Mouse (Mus musculus) right cerebral cortex, postnatal 36 days (tissue): Measurements from ENCODE around the gene Ncs1.

Source experiments
- DNase-seq, 2 experiments: peaks; one replicate each; pipeline ENCODE4 v3.0.0; 2022; ENCODE audit warnings: low spot score in 2 of 2, mixed read lengths in 1 of 2

The Ncs1 gene

GRCm38 (mm10) chr2:31245491-31246141, at the start of gene Ncs1:
Gene Ncs1, plus strand, starts transcription at chr2:31245823.
- DNase-seq, result peak; percentile 84 to 86

DNA sequence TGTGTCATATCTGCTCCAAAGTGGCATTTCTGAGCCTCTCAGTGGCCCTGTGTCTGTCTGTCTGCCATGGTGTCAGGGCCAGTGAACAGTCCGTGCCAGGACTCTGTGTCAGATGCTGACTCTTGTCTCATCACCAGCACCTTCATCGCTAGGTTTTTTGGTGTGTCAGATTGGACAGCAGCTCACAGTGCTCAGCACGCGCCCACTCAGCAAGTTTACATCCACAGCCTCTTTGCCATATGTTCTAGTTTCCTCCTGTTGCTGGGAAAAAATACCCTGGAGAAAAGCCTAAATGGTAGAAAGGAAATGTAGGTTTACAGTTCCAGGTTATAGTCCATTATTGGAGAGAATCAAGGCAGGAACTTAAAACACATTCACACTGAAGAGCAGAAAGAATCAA, 47.0 kb upstream of the Ncs1 start:
- peak; percentile 58 to 62 for DNase-seq

DNA sequence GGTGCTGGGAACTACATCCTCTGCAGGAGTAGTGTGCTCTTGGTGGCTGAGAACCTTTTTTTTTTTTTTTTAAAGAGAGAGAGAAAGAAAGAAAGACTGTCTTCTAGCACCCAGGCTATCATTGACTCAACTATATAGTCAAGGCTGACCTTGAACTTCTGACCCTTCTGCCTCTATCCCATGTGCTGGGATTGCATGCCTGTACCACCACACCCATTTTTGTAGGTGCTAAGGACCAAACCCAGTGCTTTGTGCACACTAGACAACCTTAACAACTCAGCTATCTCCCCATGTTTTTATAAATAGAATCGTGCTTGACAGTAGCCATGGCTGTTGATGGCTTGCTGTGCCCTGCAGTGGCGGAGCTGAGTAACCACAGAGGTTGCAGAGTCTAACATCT, 45.6 kb upstream of the Ncs1 start:
- DNase-seq, result no peak

- no peak for DNase-seq
Measured at GRCm38 (mm10) chr2:31201851-31202250, 43.8 kb upstream of the Ncs1 start.

GRCm38 (mm10) chr2:31202357-31202756, 43.3 kb upstream of the Ncs1 start:
- no peak for DNase-seq

DNA sequence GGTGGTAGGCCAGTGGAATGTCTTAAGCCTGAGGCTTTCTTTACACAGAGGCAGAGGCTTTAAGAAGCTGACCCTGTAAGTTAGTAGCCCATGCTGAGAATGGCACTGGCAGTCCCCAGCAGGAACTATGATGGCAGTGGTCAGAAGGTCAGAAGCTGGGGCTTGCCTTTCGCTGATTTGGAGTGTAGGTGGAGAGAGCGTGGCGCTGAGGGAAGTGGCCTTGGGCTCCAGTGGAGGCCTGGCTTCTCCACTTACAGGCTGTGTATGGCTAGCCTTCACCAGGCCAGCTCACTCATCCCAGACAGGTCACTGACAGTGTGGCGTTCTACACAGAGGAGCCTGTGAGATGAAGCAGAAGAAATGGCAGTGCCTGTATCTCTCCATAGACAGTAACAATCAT, 42.7 kb upstream of the Ncs1 start:
- no peak for DNase-seq

DNA sequence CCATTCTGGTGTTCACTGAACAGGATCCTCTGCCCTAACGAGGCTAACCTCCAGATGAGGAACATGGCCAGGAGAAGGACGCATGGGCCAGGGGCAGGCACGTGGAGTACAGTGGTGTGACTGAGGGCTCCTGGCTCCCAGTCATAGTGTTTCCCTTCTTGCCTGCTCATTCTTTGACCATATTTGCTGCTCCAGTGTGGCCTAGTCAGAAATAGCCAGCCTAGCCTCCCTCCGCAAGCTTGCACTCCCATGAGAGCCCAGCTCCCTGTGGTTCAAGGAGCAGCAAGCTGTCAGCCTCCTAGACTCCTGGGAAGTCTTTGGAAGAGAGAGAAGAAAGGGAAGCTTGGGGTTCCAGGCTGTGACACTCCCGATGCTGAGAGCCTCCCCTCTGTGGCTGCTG, 40.9 kb upstream of the Ncs1 start:
- no peak for DNase-seq

GRCm38 (mm10) chr2:31206211-31206610, 39.4 kb upstream of the Ncs1 start:
- no peak for DNase-seq

- no peak for DNase-seq
Measured at GRCm38 (mm10) chr2:31206882-31207281, 38.7 kb upstream of the Ncs1 start.

DNA sequence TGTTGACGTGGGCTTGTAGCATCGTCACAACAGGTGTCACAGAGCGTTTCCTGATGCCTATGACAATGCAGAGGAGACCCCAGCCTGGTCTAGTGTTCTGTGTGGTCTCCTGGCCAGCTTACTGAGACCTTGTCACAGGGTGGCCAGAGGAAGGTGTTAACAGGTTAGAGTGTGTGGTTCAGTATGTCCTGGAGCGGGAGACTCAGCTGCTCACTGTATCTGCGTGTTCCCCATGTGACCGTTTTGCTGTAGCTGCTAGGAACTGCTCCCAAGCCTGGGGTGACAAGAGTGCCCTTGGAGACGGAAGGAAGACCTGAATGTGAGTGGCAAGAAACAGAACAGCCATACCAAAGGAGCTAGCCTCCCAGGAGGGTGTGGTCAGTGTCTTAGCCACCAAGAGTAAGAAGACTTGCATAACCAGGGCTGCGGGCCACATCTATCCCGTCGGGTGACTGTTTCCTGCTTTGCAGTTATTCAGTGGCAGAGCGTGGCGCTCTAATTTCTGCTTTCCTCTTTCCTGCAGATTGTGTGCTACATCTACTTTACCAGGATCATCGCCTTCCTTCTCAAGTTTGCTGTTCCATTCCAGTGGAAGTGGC, 37.0 kb upstream of the Ncs1 start:
- no peak for DNase-seq

DNA sequence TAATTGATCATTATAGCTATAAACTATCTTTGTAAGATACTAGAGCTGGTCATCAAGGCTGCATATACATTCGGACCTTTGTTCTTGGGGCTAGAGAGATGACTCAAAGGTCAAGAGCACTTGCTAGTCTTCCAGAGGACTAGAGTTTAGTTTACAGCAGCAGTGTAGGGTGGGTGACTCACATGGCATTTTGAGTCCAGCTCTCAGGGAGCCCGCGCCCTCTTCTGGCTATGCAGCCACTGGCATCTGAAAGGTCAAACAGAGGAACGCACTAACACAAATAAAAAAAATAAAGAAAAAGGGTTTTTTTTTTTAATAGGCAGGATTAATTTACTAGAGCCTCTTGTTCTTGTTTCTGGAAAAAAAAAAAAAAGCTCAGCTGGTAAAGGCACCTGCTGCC, 36.1 kb upstream of the Ncs1 start:
- DNase-seq, result no peak

- no peak for DNase-seq
Measured at GRCm38 (mm10) chr2:31210144-31210847, 35.3 kb upstream of the Ncs1 start.

- DNase-seq, result no peak
Measured at GRCm38 (mm10) chr2:31211204-31211603, 34.4 kb upstream of the Ncs1 start.

- DNase-seq, result no peak
Measured at GRCm38 (mm10) chr2:31214211-31214796, 31.3 kb upstream of the Ncs1 start.

DNA sequence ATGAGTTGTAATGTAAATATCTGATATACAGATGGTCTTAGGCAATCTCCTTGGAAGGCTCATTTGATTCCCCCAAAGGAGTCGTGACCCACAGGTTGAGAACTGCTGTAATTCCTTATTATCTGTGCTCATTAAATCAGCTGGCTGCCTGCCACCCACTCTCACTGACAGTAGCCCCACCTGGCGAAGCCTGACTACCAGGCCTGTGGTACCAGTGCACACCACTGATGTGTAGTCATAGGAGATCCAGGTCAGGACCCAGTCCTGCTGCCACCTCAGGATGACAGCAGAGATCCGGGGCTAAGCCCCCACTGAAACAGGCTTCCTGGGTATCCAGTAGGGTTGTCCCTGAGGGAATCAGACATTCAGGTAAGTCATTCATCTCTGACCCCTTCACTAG, 27.0 kb upstream of the Ncs1 start:
- DNase-seq, result no peak

DNA sequence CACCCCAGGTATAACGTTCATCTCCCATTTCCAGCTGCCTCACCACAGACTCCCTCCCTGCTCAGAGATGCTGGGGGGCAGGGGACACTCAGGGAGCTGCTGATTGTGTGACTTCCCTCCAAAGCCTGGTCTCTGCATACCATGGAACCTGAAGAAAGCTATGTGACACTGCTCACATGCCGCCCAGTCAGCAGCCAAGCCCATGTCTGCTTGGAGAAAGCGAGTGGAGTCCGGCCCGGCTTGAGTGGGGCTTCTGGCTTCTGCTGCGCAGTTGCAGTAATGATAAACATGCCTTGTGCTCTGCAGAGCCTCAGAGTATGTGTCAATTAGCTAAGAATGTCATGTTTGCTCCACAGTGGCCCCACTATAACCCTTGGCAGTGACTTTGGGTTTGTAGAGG, 26.2 kb upstream of the Ncs1 start:
- DNase-seq, result no peak

GRCm38 (mm10) chr2:31220844-31221243, 24.8 kb upstream of the Ncs1 start:
- DNase-seq, result no peak

DNA sequence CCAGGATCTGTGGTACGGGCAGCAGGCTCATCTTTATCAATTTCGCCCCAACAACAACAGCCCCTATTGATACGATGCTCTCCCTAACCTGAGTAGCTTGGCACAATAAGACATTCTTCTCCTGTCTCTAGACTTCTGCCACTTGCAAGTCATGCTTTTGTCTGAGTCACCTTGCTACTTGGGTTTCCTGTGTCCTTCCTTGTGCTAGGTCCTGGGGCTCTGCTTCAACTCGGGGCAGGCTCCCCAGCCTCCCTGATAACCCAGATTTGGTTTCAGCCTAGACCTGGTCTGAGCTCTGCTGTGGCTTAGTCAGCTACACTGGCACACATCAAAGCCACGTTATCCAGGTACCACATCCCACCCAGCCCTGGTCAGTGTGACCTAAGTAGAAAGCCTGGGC, 24.0 kb upstream of the Ncs1 start:
- no peak for DNase-seq

DNA sequence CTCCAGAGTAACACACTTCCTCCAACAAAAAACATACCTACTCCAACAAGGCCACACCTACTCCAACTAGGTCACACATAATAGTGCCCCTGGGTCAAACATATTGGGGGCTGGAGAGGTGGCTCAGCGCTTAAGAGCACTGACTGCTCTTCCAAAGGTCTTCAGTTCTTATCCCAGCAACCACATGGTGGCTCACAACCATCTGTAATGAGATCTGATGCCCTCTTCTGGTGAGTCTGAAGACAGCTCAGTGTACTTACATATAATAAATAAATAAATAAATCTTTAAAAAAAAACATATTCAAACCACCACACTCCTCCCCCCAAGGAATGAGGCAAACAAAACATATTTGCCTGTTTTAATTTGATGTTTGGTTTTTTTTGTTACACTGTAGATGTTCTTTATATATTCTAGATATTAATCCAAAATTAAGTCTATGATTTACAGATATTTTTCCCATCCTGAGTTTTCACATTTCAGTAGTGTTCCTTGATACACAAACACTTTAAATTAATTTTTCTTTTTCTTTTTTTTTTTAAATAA, 16.8 kb upstream of the Ncs1 start:
- no peak for DNase-seq

DNA sequence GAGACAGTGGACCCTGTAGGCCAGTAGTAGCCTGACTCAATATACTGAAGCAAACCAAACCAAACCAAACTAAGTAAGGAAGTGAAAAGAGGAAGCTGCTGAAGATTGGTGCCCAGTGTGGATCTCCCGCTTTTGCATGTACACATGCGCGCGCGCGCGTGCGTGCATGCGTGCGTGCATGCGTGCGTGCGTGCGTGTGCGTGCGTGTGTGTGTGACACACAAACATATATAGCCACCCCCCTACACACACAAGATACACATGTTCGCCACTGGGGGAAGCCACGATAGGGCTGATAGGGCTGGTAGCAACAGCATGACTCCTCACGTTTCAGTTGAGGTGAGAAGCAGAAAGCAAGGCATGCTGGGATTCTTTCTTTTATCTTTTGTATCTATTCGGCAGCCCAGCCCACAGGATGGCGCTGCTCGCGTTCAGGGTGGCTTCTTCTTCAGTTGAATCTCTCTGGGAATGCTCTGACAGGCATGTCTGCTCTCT, 6.4 kb upstream of the Ncs1 start:
- DNase-seq, result no peak

DNA sequence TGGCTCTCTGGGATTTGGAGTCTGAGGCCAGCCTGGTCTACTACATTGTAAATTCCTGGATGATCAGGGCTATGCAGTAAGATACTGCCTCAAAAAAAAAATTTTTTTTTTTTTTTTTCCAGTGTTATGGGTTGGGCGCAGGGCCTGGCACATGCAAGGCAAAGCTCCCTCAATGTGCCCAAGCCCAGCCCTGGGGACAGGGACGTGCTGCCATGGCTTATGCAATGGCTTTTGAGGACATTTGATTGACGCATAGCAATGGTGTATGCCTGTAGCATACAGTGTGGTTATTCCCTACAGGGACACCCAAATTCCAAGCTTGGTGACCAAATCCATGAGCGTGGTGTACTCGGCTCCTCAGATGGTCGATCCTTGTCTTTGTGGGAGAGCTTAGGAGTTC, 5.8 kb upstream of the Ncs1 start:
- no peak for DNase-seq

DNA sequence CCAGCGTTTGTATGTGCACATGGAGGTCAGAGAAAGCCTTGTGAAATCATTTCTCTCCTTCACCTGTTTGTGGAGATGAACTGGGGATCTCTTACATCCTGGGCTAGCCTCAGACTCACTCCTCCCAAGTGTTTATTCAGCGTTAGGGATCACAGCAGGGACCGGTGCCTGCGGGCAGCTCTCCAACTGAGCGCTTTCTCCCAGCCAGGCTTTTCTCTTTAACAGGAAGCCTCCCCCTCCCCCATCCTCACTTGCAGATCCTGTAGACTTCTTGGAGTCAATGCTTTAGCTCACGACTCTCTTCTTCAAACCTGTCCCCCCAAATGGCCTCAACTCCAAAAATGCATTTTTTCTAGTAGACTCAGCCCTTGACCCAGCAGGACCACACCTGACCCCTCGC, 4.0 kb upstream of the Ncs1 start:
- DNase-seq, result no peak
